Mouse (Mus musculus): Measurements from ENCODE around the gene Krt15.

Gene Krt15

DNA sequence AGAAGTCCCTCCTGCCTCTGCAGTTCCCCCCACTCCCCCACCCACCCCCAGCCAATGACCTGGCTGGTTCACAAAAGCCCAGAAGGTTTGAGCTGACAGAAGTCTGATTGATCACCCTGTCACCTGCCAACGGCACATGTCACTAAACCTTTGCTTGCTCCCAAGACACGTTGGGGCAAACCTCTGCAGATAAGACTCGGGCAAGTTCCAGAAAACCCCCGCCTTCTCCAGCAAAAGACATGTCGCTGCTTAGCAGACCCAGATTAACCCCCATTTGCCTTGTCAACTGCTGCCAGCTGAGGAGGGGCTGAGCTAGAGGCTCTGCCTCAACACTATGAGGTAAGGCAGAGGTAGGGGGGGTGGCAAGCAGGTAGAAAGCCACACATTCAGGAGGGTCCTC is 831 bp upstream of the Krt15 start:
- no peak for DNase-seq (ENCODE audit: inconsistent age in 2 of 2, low spot score in 1 of 2)

DNA sequence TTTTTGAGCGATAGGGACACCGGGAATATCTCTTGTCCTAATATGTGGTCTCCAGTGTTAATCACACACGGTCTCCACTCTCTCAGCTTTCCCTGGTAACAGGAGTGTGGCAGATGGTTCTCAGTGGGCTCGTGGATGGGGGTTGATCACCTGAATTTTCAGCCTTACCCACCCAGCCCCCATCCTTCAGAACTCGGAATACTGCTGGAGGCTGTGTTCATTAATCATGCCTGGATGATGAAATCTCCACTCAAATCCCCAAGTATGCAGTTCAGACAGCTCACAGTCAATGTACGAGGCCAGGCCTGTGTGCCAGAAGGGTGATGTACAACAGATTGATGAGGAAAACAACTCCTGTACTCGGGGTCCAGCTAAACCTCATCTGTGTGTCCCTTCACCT is 10.8 kb downstream of the Krt15 start:
- peak in 1 of 2 experiments; percentile 39 for DNase-seq (ENCODE audit: inconsistent age in 2 of 2, low spot score in 1 of 2)

DNA sequence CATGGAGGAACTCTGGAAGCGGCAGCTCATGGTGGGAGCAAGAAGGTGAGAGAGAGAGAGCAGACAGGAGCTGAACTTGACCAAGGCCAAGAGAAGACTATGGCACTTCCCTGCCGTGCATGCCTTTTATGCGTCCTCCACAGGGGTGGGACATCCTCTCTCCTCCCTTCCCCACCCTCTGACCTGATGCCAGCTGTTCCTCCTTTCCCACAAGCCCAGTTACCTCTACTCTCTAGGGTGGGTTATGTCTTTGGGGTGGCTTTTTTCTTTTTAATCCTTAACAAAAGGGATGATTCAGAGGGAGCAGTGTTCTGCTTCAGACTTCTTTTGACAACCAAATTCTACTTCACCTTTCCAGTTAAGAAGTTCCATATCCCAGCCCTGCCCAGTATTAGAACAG is 14.3 kb downstream of the Krt15 start, which contains the start of gene Krt13:
Gene Krt13 (minus strand): TSS at position 101 of the 400 bp plus-strand sequence.
- no peak for DNase-seq (ENCODE audit: inconsistent age in 2 of 2, low spot score in 1 of 2)

DNA sequence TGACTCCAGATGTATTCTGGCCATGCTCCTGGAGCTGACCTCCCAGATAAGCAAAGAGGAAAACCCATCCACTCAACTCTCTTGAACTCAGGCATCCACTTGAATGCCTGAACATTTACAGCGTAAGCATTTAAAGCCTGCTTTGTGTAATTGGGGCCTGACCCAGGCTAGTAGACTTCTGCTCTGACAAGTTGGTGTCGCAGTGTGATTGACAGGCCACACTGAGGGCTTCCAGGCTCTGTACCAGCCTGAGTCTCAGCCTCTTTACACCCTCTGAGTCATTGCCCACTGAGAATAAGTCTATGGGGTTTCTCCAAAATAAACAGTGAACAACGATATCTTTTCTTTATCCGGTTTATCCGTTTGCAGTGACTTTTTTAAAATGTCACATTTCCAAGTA is 15.4 kb downstream of the Krt15 start:
- DNase-seq (ENCODE audit: inconsistent age in 2 of 2, low spot score in 1 of 2), result no peak

DNA sequence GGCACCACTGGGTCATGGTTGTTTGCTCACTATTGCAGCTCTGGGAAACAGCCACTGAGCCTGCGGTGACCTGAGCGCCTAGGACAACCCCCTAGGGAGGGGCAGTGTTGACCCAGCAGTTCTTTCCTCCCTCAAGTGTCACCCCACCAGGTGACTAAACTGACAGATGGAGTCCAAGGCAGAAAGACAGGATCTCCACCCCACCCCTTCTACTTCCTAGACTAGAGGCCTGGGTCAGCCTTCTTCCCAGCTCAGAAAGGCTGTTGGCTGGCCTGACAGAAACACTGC is 22.0 kb downstream of the Krt15 start:
- DNase-seq (ENCODE audit: inconsistent age in 2 of 2, low spot score in 1 of 2), result peak; percentile 45 to 72

DNA sequence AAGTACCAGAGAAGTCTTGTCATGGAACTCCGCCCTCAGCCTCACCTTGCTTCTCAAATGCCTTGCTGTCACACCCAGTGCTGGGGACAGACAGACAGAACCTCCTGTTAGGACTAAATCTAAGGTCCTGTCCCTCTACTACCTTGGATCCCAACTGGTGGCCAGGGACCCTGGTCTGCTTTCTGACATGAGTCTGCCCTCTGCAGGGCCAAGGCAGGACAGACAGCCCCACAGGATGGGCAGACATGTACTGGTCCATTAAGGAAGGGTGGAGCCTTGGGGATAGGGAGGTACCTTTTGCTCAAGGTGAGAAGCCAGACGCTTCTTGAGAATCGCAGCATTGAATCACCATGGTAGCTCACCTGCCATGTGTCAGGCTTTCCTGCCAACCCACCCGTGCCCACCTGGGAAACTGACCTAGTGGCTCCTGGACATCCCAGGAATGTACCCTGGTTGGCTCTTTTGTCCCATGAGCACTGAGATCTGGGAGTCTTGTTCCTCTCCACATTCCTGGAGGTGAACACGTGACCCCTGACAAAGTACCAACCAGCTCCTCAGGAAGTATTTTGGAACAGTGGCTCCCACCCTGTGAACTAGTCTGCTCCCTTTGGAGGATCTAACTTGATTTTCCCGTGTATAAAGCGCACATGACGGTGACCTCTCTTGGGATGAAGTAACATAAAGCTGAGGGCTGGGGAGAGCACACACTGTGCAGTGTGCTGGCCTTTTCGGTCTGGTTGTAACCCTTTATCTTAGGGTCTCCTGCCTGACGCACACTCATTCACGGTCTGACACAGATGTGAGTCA is 22.6 kb downstream of the Krt15 start:
- no peak for DNase-seq (ENCODE audit: inconsistent age in 2 of 2, low spot score in 1 of 2)

DNA sequence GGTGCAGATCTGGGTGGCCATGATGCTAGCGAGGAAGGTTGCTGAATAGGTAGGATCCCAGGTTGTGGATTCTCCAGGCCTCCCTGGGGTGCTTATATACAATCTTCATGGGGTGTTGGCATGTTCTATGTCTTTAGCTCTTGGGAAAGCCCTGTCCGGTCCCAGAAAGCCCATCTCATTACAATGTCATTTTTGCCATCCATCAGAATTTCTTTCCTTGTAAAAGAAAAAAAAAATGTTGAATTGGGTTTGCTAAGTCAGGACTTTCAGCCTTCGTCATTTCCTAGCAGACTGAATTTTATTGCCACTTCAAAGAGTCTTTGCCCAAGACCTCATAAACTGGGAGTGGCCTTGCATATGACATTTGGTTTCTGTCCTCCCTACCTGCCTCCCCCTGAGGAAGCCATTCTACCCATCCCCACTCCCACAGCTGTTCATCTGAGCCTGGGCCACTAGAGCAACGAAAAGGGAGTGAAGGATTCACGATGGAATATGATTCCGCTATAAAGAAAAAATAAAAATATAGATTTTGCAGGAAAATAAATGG is 30.1 kb downstream of the Krt15 start, which contains the start of gene Krt36:
Gene Krt36 (minus strand): TSS at position 51 of the 547 bp plus-strand sequence.
- no peak for DNase-seq (ENCODE audit: inconsistent age in 2 of 2, low spot score in 1 of 2)

DNA sequence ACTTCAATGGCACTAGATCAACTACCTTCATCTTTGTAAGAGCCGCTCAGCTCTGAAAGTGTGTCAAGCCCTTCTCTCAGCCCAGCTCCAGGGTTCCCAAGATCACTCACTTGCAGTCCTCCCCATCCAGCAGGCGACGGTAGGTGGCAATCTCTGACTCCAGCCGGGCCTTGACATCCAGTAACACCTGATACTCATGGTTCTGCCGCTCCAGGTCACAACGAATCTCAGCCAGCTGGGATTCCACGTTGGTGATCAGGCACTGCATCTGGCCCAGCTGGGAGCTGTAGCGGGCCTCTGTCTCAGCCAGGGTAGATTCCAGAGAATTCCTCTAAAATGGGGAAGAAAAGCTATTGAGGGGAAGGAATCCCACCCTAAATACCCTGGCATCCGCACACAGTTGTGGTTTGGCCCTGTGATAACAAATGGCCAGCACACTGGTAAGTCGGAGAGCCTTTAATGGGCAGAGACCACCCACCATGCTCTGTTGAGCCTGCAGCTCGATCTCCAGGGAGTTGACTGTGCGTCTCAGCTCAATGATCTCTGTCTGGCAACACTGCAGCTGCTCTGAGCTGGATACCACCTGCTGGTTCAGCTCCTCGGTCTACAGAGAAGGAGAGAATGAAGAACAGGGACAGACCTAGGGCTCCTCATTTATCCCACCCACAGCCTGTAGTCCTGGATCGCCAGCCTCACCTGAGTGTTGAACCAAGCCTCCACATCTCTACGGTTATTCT is 32.9 kb downstream of the Krt15 start:
- DNase-seq (ENCODE audit: inconsistent age in 2 of 2, low spot score in 1 of 2), result no peak

DNA sequence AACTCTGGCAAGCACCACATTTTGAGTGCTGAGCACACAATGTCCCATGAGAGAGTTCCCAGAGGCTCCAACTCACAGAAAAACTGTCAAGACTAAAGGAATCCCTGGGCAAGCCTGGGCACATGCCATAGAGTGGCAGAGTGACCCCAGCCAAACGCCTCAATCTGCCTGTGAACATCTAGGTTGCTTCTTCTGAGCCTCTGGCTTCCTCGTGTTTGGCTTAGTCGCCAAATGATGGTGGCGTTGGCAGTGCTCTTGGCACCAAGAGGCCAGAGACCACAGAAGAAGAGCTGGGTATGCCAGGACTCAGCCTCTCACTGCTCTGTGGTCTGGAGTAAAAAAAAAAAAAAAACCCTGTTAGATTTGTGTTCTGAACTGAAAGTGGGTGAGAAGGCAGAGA is 35.3 kb downstream of the Krt15 start:
- DNase-seq (ENCODE audit: inconsistent age in 2 of 2, low spot score in 1 of 2), result no peak

DNA sequence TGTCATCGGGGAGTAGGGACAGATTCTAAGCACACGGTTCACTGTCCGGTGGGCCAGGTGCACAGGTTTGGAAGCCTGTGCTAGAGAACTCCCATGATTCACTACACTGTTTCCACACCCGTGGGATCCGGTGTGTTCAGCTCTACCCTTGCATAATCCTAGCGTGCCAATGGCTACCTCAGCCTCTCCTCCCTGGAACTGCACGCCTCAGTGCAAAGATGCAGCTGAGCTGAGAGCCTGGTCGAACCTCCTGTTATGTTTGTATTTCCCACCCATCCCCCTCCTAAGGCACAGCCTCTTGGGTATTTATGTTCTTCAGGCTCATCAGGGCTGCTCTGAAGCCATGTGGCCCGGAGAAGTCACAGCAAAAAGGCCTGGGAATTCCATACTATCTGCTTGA is 37.9 kb downstream of the Krt15 start:
- DNase-seq (ENCODE audit: inconsistent age in 2 of 2, low spot score in 1 of 2), result no peak

DNA sequence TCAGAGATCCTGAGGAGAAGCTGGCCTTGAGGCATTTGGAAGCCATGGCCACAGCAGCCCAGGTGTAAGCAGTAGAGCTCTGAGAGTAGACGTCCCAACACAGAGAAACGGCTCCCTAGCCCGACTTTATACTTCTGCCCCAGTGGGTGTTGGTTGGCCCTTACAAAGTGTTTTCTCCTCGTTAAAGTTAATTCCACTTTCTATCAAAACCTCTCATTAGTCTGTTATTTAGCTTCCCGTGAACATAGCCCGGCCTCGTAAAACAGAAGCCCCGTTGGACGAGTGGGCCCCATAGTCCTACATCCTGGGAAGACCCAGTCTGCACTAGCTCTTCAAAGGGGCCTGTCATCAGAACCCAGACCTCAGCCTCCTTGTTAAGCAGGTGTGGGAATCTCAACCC is 39.6 kb downstream of the Krt15 start, which contains the start of gene Krt35:
Gene Krt35 (minus strand): TSS at position 101 of the 400 bp plus-strand sequence.
- no peak for DNase-seq (ENCODE audit: inconsistent age in 2 of 2, low spot score in 1 of 2)

DNA sequence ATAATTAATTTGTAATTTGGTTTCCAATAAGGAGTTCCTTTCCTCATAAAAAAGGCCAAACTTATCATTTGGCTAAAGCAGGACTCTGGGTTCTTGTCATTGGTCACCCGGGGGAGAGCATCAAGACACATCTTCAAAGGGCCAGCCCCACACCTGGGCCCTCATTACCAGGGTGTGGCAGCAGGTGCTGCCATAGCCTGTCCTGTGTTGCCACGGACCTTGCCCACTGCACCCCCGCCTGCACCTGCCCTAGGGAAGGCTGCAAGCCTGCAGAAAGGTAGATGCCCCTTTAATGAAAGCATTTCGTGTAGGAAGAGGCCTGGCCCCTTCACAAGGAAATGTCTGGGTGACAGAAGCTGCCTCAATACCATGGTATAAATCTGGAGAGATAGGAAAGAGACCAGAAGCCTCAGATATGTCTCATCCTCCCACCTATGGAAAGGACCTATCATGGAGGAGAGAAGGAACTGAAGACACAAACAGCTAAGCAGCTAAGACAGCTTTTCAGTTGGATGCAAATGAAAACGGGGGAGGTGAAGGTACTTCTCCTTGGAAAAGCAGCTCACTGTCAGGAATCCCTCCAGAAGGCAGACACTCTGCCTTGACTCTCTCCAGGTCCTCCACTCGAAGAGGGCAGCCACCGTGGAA is 47.2 kb downstream of the Krt15 start:
- DNase-seq (ENCODE audit: inconsistent age in 2 of 2, low spot score in 1 of 2), result no peak

DNA sequence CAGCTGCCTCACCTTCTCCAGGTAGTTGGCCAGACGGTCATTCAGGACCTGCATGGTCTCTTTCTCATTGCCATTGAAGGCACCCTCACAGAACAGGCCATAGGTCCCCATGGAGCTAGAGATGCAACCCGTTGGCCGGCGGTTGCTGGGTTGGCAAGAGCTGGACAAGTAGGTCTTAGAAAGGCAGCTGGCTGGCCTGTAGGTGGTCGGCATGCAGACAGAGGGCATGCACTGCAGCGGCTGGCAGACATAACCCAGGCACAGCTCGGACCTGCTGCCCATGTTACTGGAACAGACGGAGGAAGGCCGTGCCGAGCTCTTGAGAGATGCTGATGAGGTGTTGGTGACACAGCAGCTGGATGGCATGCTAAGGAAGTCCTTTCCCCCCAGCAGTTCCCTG is 47.9 kb downstream of the Krt15 start, which contains the start of gene Krt32:
Gene Krt32 (minus strand): TSS at position 366 of the 400 bp plus-strand sequence.
- no peak for DNase-seq (ENCODE audit: inconsistent age in 2 of 2, low spot score in 1 of 2)

Measured in adrenal gland, adult (tissue).